Mouse (Mus musculus): ENCODE results near the gene Bspry.

The Bspry gene

DNA sequence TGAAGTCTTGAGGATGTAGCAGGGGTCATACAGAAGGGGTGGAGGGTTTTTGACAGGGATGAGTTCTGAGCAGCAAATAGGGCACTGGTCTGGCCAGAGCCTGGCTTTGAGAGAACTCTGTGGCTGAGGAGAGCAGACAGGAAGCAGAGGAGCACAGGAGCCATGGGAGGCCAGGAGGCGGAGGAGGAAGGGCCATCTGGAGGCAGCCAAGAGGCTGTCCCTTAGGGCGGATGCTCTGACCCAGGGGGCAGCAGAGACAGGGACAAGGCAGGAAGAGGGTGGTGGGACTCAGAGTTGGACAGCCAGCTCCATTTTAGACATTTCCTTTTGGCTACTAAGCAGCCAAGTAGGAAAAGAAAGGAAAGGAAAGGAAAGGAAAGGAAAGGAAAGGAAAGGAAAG, 36.2 kb downstream of the Bspry start:
- no peak for DNase-seq (ENCODE audit: low spot score)

DNA sequence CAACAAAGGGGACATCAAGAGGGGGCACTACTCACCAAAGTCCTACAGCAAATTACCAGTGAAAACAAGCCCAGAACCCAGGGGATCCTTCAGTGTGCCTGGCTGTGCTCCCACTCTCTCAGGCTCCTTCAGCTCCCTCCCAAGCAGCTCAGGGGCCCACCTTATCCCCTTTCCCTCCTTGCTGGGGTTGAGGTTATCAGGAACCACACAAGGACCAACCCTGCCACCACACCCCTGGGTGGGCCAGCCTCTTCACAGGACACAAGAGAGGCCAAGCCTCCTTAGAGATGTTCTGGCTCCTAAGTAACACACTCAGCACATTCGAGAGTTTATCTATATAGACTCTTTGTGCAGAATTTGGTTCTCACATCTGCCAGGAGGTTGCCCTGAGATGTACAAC, 36.7 kb downstream of the Bspry start:
- peak; percentile 100 for DNase-seq (ENCODE audit: low spot score)

- DNase-seq (ENCODE audit: low spot score) = peak; percentile 75
Observed at GRCm38 (mm10) chr4:62517046-62517445, 37.2 kb downstream of the Bspry start.

DNA sequence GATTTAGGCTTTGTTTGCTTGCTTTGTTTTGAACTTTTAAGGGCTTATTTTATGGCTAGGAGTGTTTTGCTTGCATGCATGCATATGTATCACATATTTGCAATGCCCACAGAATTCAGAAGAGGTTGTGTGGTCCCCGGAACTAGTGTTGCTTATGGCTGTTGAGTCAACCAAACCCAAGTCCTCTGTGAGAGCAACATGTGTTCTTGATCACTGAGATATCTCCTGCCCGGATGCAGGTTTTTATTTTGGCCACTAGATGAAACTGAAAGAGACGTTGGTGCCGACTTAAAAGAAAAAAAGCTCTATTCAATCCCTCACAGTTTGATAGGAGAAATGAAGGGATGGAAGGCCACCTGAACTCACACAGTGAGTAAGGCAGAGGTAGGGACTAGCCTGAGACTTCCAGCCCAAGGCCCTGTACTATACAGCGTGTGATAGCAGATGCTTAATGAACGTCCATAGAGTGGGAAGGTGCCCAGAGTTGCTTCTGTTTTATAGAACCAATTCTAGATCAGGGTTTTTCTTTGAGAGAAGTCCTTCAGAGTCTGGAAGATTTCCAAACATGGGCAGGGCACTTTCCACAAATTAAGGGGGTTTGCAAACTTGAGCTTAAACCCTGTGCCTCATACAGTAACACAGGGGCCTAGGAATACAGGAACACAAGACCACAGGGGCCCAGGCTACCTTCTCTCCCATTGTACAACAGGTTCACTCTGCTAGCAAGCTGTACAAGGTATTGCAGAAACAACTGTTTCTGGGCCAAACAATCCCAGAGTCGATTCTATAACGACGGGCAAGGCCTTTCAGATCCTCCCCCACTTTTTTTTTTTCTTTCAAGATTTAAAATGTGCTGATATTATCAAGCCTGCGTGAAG, 37.9 kb downstream of the Bspry start:
- DNase-seq (ENCODE audit: low spot score) = peak; percentile 66

DNA sequence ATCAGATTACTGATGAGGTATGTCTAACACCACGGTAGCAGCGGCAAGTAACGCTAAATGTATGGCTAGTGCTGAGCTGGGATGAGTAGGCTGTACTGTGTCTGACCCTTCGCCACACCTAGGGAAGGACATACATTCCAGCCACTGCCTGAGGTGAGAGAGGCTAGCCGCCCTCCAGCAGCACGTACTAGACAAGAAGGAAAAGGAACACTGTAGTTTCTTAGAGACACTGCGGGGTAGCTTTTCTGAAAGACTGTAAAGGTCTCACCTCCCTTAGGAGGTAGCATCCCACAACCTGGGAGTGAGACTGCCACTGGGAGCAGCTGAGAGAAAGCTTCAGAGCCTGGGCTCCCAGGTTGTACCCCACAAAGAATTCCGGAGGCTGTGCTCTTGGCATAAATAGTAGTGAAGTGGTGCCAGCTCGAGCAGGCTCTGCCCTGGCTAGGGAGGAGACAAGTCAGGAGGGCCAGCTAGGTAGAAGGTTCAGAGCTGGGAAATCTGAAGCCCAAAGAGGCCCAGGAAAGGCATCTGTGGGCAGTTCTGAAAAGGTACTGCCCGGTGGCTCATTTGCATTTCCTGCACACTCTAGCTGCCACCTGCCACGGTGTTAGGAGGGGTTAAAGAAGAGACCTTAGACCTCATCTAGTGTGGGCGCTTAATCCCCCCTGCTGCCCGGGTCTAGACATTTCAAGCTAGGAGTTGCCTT, 38.7 kb downstream of the Bspry start:
- DNase-seq (ENCODE audit: low spot score) = no peak

- DNase-seq (ENCODE audit: low spot score) = no peak
Observed at GRCm38 (mm10) chr4:62519122-62519848, 39.4 kb downstream of the Bspry start.

DNA sequence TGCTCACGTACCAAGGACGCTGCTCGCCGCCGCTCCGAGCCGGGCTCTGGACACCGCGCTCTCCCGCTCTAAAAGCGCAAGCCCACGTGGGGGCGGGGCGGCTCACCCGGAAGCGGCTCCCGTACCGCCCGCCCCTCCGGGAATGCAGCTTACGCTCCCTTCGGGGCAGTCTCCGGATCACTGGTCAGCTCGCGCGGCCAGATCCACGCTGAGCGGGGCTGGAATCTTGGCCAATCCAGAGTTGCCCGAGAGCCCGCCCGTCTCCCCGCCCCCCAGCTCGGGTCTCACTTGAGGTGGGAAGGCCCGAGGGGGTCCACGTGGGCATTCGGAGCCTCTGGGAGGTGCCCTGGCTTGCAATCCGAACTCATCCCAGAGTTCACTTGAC, 40.0 kb downstream of the Bspry start, which contains the start of gene Alad:
Gene Alad (minus strand): TSS at position 70 of the 385 bp plus-strand sequence.
- DNase-seq (ENCODE audit: low spot score) = peak; percentile 93

DNA sequence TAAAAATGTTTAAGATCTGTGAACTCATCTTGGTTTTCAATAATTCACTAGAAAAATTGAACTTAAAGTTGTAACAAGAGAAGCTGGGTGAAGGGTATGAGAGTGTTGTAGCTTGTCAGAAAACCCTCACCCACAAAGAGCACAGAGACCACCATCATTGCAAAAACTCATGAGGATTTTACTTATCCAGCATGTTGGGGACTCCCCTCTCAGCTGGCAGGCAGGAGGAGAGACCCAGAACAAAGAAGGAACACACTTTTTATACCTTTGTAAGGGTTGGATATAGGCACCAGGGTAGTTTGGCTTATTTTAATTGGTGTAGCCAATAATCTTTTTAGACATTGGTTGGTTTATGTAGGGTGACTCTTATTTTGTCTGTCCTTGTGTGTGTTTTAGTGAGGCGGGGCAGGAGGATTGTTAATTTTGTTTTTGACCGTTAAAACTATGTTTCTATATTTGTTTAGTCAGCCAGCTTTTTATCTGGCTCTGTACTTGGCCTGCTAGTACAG, 41.1 kb downstream of the Bspry start:
- no peak for DNase-seq (ENCODE audit: low spot score)

DNA sequence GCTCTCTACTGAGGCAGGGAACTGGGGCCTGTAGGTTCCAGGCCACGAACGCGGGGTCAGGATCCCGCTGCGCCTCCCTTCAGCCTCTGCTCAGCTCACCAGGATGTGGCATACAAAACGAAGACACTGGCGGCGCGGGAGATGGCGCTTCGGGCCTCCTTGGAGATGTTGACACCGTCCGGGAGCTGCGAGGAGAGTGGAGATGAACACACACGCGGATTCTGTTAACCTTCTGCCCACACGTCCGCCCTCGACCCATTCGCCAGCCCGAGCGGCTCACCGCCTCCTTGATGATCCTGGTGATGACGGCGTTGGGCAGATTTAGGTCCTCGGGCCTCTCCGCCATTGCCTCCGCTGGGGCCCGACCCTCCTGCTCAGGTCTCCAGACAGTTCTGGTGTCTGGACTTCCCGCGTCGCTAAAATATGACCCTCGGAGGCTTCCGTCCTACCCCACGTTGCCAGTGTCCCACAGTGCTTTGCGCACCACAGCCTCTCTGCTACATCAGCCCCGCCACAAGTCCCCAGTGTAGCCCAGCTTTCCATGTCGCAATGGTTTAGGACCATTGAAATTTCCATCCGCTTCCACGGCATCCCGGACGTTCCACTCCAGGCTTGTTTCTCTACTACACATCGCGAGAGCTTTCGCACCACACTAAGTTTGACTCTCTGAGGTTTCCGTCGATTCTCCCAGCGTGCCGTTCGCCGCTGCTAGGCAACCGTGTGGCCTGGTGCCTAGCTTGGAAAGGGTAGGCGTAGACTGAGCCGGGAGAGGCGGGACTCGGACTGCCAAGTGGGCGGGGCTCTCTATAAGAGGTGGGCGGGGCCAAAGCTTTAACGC, 45.0 kb downstream of the Bspry start, which contains the start of the genes Pole3 and 4933430I17Rik:
Gene Pole3 (minus strand): TSS at position 418 of the 838 bp plus-strand sequence.
Gene 4933430I17Rik (plus strand): TSS at position 719 of the 838 bp plus-strand sequence.
- DNase-seq (ENCODE audit: low spot score) = peak; percentile 98

GRCm38 (mm10) chr4:62525489-62525811, 45.6 kb downstream of the Bspry start:
- DNase-seq (ENCODE audit: low spot score) = no peak

DNA sequence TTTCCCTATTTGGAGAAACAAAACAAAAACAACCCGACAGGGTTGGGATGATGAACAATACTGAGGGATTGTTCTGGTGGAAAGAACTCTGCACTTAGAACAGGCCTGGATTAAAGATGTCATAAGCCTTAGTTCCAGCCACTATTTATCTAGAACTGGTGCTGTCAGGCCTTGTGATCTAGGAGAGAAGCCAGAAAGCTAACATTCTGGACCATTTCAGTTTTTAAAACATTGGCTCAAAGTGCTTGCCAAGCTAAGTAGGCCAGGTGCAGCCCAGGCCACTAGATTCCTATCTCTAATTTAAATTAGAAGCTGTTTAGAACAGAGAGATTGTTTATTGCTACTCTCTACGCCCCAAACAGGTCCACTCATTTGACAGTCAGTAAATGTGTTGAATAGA, 46.4 kb downstream of the Bspry start:
- no peak for DNase-seq (ENCODE audit: low spot score)

DNA sequence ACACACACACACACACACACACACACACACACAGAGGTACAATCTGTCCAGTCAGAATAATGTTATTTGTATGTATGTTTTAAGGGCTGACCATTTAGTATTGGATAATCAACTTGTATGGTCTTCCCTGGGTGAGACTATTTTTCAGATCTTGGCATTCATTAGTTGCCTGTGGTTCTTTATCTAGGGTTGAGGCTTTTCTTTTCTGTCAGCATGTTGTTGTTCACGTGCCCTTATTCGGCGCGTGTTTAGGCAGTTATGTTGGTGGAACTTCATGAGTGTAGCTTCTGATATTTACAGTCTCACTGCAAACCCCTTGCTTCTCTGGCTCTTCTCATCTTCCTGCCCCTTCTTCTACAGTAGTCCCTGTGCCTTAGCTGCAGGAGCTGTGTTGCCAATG, 47.8 kb downstream of the Bspry start:
- DNase-seq (ENCODE audit: low spot score) = no peak

- no peak for DNase-seq (ENCODE audit: low spot score)
Observed at GRCm38 (mm10) chr4:62533729-62534128, 53.9 kb downstream of the Bspry start.

GRCm38 (mm10) chr4:62541802-62542201, 61.9 kb downstream of the Bspry start:
- DNase-seq (ENCODE audit: low spot score) = no peak

DNA sequence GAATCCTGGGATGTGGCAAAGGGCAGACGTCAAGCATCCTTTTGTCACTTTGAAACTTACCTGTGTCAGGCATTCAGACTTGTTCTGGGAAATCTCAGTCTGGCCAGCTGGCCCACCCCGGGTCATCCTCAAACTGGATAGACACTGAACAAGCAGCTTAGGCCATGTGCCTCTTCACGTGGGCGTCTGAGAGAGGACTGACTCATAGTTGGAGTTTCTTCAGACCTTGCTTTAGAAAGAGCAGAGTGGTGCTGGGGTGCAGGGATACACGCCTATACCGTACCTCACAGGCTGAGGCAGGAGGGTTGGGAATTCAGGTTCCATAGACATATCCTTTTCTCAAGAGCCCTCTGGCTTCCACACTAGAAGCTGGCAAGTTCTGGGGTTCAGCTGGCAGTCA, 63.9 kb downstream of the Bspry start:
- no peak for DNase-seq (ENCODE audit: low spot score)

- no peak for DNase-seq (ENCODE audit: low spot score)
Observed at GRCm38 (mm10) chr4:62544801-62545200, 64.9 kb downstream of the Bspry start.
